Mouse (Mus musculus) forebrain, embryonic 14.5 days (tissue): Measurements from ENCODE around the gene Tagap. TPM values are rescaled to one million over a fixed set of nuclear protein-coding genes. Genes with fewer than 3 reads are reported as not detected.
"Not testable (repeated sequence)": the region's sequence is repeated elsewhere in the genome, so short reads cannot be mapped to it uniquely, and the experiment has no call there.

ENCODE experiments used
- ATAC-seq: fragments of 200-750 bp; cut with Nextera tagmentation; 2 replicates; pipeline ENCODE4 v1.8.0; 2017; ENCODE audit warnings: mild to moderate bottlenecking, moderate library complexity
- DNase-seq: peaks from one replicate; pipeline ENCODE4 v3.0.0-alpha.2; 2015; ENCODE audit warnings: low spot score
- H3K27ac ChIP-seq: fragments of 300-500 bp; sonication (generic); 2 replicates; pipeline ENCODE4 v1.5.1; 2014; ENCODE audit warnings: low read depth, mild to moderate bottlenecking, control low read depth, low read length, moderate library complexity
- H3K27me3 ChIP-seq: fragments of 300-500 bp; sonication (generic); replicated peaks from 2 replicates; pipeline ENCODE4 v1.6.1; 2014; ENCODE audit warnings: low read length, control low read depth, mixed read lengths; ENCODE audit not compliant: control insufficient read depth, insufficient read depth
- H3K36me3 ChIP-seq: fragments of 300-500 bp; sonication (generic); 2 replicates; pipeline ENCODE4 v1.6.1; 2014; ENCODE audit warnings: low read length, control low read depth; ENCODE audit not compliant: control insufficient read depth, insufficient read depth
- H3K4me1 ChIP-seq: fragments of 300-500 bp; sonication (generic); 2 replicates; pipeline ENCODE4 v1.6.1; 2014; ENCODE audit warnings: antibody characterized with exemption, low read length, control low read depth; ENCODE audit not compliant: control insufficient read depth, insufficient read depth
- H3K4me2 ChIP-seq: fragments of 300-500 bp; sonication (generic); 2 replicates; pipeline ENCODE4 v1.6.1; 2014; ENCODE audit warnings: mild to moderate bottlenecking, control low read depth, low read length
- H3K4me3 ChIP-seq: fragments of 300-500 bp; sonication (generic); 2 replicates; pipeline ENCODE4 v1.5.1; 2014; ENCODE audit warnings: low read depth, low read length, control low read depth
- H3K9ac ChIP-seq: fragments of 300-500 bp; sonication (generic); 2 replicates; pipeline ENCODE4 v1.6.1; 2014; ENCODE audit warnings: mild to moderate bottlenecking, low read length, control low read depth, moderate library complexity
- H3K9me3 ChIP-seq: fragments of 300-500 bp; sonication (generic); replicated peaks from 2 replicates; pipeline ENCODE4 v1.6.1; 2016; ENCODE audit warnings: low read length, control low read depth, mixed read lengths; ENCODE audit not compliant: control insufficient read depth
- WGBS: fragments of 180-500 bp; shearing (Covaris S2); extraction: QIAGEN DNeasy Blood & Tissue Kit; methylation state at CpG from one replicate; pipeline ENCODE4 v1.1.7; 2014; 5-methylcytosine and 5-hydroxymethylcytosine counted together
- polyA plus RNA-seq: library from polyadenylated mRNA; unstranded; fragments of >200 nt; fragmentation: Nextera tagmentation; extraction: Ambion mirVana; gene quantifications from 2 replicates; pipeline ENCODE4 v1.2.1, GENCODE M21; 2014

Tagap gene
- polyA plus RNA-seq, 1 experiment from 2014 or later, result 0.22 TPM

DNA sequence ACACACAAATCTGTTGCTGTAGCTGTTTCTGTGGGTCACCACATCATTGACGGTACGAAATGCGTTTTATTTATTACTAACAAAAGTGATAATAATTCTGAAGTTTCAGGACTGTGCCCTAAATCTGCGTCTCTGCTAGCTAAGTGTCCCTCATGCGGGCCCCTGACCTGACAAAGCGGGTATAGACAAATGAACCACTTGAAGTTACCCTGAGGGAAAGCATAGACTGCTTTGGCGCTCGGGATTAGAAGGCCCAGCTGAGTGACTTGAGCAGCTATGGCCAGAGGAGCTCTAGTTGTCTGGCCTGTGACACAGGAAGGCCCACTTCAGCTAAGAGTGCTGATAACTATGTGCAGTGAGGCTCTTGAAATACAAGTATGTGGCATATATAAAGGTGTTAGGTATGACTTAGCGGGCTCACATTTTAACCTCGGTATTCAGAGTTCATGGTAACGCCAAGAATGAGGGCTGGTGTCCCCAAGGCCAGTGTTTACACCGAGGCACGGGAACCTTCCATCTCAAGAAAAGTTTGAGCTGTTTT, 1.5 kb upstream of the Tagap start:
- Histone ChIP-seq H3K4me2 (no peak overlapping the region), H3K4me1 (no peaks in the 10 kb centered on the region), H3K9ac (no peak overlapping the region), H3K27ac (no peak overlapping the region), H3K36me3 (no peaks in the 10 kb centered on the region), H3K9me3 (no peaks in the 10 kb centered on the region), H3K4me3 (no peak overlapping the region), H3K27me3 (no peaks in the 10 kb centered on the region)
- WGBS, result 89% methylated on average over 13 of the region's 13 CpGs
- no peak for ATAC-seq
- DNase-seq, result no peak

DNA sequence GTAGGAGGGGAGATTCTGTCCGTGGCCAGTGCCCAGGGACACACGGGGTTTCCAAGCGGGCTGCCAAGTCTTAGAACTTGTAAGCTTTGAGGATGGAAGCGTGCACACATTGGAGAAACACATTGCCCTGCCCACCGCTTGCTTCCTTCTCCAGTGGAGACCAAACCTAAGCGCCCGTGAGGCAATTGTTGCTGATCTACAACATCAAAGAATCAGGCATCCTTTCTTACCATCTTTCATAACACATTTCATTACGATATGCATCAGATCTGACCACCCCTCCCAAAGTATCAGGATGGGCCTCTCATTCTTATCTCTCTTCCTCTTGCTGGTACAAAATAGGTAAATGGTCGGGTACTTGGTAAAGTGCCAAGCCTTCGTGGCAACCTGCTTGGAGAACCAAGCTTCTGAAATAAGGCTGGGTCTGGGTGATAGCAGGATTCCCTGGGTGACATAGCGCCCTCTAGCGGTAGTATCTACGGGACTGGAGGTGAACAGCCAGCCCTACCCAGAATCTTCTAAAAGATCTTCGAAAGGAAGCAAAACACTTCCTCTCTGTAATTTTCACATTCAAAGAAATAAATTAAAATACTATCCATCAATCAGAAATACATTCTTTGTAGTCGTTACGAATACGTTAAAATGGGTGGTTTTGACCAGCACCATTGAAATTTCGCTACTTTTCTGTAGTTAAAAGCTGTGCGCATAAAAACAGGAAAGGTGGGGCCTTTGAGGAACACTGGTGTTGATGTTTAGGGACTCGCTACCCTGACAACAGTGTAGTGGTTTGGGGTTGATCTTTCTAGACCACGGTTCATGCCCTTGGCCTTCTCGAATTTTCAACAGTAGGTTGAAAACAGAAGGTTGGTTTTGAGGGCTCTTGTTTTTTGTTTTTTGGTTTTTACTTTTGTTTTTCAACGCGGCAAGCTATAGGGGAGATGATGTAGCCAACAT, 2.1 kb downstream of the Tagap start:
- H3K27me3 ChIP-seq, result no peaks in the 10 kb centered on the region
- ATAC-seq (no peak), DNase-seq (peak; percentile 56)
- H3K27ac ChIP-seq, result no peak overlapping the region
- 71% methylated on average over 24 of the region's 24 CpGs for WGBS
- H3K9ac ChIP-seq, result no peak overlapping the region
- no peaks in the 10 kb centered on the region for H3K9me3 ChIP-seq
- no peaks in the 10 kb centered on the region for H3K36me3 ChIP-seq
- H3K4me2 ChIP-seq, result no peak overlapping the region
- H3K4me3 ChIP-seq, result no peak overlapping the region
- H3K4me1 ChIP-seq, result no peaks in the 10 kb centered on the region

DNA sequence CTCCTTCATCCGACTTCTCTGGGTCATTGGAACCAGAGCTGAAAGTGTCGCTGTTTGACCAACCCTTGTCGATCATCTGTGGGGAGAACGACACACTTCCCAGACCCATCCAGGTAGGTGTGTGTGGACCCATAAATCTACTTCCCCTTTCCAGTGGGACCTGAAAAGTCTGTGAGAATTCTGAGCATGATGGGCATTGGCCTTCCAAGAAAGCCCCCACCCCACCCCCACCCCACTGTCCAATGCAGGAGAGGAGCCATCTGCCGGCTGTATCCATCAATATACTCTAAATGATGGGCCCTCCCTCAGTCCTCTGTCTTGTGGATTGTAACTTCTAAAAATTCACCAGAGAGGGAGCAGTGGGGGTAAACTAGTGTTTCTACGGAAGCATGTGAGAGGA, 2.9 kb downstream of the Tagap start:
- WGBS, result 87% methylated on average over 6 of the region's 6 CpGs
- H3K27me3 ChIP-seq, result no peaks in the 10 kb centered on the region
- no peak overlapping the region for H3K4me2 ChIP-seq
- DNase-seq, result no peak
- no peaks in the 10 kb centered on the region for H3K9me3 ChIP-seq
- H3K4me3 ChIP-seq, result no peak overlapping the region
- H3K9ac ChIP-seq, result no peak overlapping the region
- no peak overlapping the region for H3K27ac ChIP-seq
- no peaks in the 10 kb centered on the region for H3K36me3 ChIP-seq
- ATAC-seq, result no peak
- no peaks in the 10 kb centered on the region for H3K4me1 ChIP-seq

DNA sequence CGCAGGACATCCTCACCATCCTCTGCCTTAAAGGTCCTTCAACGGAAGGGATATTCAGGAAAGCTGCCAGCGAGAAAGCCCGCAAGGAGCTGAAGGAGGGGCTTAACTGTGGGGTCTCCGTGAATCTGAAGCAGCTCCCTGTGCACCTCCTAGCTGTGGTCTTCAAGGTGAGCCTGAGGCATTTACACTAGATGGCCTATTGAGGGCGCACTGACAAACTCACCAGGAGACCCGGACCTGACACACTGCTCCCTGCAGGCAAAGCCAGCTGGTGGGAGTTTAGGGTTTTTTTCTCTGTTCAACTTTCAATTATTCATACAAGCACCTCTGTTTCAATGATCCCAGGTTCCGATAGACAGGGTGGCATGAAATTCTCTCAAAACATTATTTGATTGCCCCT, 3.5 kb downstream of the Tagap start:
- Histone ChIP-seq H3K9me3 (no peaks in the 10 kb centered on the region), H3K9ac (no peak overlapping the region), H3K27me3 (no peaks in the 10 kb centered on the region), H3K4me2 (no peak overlapping the region), H3K36me3 (no peaks in the 10 kb centered on the region), H3K27ac (no peak overlapping the region), H3K4me1 (no peaks in the 10 kb centered on the region), H3K4me3 (no peak overlapping the region)
- ATAC-seq, result no peak
- DNase-seq, result no peak
- WGBS, result 30% methylated on average over 8 of the region's 8 CpGs

DNA sequence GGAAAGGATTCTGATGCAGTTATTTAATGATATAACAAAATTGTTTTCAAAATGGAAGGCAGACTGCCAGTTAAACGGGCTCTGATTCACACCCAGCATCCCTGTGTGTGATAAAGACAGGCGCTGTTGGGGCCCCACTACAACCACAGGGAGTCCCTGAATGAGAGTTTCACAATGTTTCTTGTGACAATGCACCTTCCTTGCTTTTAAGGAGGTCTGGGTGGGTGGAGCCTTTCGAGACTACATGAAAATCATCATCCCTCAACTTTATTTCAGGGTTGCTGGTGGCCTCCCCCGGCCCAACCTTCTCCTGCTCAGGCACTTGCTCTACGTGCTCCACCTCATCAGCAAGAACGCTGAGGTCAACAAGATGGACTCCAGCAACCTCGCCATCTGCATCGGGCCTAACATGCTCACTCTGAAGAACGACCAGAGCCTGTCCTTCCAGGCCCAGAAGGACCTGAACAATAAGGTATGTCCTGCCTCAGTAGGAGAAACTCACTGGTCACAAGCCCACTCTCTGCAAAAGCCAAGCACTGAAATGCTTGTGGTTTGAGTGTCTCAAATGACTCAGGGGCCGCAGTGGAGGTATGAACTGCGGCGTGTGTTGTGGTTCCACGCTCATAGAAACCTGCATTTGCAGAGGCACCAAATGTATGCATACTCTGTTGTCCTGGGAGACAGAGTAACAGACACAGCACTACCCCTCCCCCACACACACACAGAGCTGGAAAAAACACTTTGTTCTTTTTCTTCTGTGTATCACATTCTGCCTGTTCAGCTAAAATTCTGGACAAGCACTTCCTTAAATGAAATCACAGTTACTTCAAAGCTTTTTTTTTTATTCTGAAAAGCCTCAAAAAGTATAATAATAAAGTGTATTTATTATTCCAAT, 5.5 kb downstream of the Tagap start:
- H3K9me3 ChIP-seq, result no peaks in the 10 kb centered on the region
- H3K4me3 ChIP-seq, result no peak overlapping the region
- DNase-seq (peak; percentile 12), ATAC-seq (no peak)
- WGBS, result 82% methylated on average over 13 of the region's 13 CpGs
- H3K36me3 ChIP-seq, result no peaks in the 10 kb centered on the region
- H3K9ac ChIP-seq, result no peak overlapping the region
- no peaks in the 10 kb centered on the region for H3K4me1 ChIP-seq
- H3K27ac ChIP-seq, result no peak overlapping the region
- no peaks in the 10 kb centered on the region for H3K27me3 ChIP-seq
- no peak overlapping the region for H3K4me2 ChIP-seq

DNA sequence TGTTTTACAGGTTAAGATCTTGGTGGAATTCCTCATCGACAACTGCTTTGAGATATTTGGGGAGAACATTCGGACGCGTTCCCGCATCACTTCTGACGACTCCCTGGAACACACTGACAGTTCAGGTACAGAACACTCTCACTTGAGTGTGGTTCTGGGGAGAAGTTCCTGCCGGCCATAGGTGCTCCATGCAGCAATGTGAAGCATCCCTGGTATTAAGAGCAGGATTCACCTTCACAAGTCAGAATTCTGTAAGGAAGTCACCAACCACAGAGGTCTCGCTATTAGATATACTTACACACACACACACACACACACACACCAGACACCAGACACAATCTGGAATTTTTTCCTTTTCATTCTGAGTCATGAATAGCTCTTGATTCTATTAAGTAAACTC, 6.3 kb downstream of the Tagap start:
- H3K4me1 ChIP-seq, H3K36me3 ChIP-seq, H3K27ac ChIP-seq, DNase-seq, H3K27me3 ChIP-seq, H3K9me3 ChIP-seq, H3K9ac ChIP-seq, H3K4me2 ChIP-seq, H3K4me3 ChIP-seq, ATAC-seq: not testable (repeated sequence)
- WGBS, result 89% methylated on average over 6 of the region's 8 CpGs

DNA sequence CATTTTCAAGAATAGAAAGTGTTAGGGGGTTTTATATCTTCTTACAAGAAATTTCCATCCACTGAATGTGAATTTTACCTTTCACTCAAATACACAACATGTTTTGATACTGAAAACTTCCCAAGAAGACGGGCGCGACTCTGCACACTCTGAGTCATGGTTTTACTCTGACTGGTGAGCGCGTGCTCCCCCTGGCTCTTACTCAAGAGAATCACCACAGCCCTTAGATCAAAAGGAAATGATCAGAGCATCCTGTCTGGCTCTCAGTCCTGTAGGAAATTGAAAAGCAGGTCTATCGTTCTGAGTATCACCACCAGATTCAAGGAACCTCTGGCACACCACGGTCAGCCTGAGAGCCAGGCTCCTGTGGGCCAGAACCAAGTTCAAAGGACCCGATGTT, 13.8 kb downstream of the Tagap start:
- WGBS, result 72% methylated on average over 8 of the region's 8 CpGs
- no peaks in the 10 kb centered on the region for H3K27me3 ChIP-seq
- no peak overlapping the region for H3K4me2 ChIP-seq
- H3K4me1 ChIP-seq, result no peaks in the 10 kb centered on the region
- H3K36me3 ChIP-seq, result no peaks in the 10 kb centered on the region
- H3K27ac ChIP-seq, result no peak overlapping the region
- no peak overlapping the region for H3K4me3 ChIP-seq
- ATAC-seq (no peak), DNase-seq (peak; percentile 33)
- H3K9ac ChIP-seq, result no peak overlapping the region
- no peaks in the 10 kb centered on the region for H3K9me3 ChIP-seq

DNA sequence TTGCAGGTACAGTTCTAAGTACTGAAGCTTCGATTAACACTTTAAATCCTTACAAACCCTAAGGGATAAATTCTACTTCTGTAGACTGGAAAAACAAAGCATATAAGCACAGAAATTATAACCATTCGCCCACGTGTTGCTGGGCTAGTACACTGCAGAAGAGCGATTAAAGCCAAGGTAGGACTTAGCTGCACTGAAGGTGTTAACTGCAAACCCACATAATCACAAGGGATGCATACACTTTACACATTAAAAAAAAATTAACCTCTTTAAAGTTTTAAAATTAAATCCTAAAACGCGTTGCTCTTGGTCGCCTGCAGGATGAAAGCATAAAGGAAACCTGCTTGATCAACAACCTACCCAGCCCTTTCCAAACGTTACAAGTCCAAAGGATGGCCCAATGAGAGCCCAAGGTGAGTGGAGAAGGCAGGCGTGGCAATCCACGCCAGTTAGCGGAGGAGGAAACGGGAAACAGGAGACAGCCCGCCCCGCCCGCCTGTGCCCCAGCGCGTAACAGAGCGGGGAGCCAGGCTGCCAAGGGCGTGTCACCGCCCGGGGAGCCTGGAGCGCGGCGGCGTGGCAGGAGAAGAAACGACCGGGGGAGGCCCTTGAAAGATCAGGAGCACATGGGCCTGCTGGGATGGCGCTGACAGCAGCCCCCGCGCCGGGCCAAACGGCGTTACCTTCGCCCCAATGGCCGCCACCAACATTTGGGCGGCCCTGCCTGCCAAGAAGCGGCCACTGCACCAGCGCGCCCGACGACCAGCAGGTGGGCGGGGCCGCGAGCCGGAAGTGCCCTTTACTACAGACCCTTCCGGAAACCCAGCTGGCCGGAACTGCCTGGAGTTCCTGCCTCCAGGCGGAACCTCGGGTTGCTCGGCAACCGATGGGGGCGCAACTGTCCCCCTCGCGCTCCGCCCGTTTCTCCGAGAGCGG, 19.6 kb downstream of the Tagap start, which contains the start of gene Rsph3a:
Gene Rsph3a (plus strand): TSS at position 498 of the 936 bp plus-strand sequence.
- DNase-seq, result peak; percentile 92
- peak; percentile 99 for ATAC-seq
- H3K9me3 ChIP-seq, H3K36me3 ChIP-seq, H3K27me3 ChIP-seq, H3K4me1 ChIP-seq: not testable (repeated sequence)
- 4% methylated on average over 51 of the region's 58 CpGs for WGBS
- H3K27ac ChIP-seq, result peak within 1 kb of the TSS; percentile 78
- H3K4me3 ChIP-seq, result peak within 1 kb of the TSS; percentile 48
- H3K4me2 ChIP-seq, result peak within 1 kb of the TSS; percentile 55
- H3K9ac ChIP-seq, result peak within 1 kb of the TSS; percentile 65
